Mouse (Mus musculus) embryo, embryonic 11.5 days (tissue): ENCODE data around the gene Ube2s.

Source experiments
- DNase-seq: peaks from one replicate; pipeline ENCODE4 v3.0.0-alpha.2; 2012; ENCODE audit warnings: low read depth, low spot score

Ube2s gene

GRCm38 (mm10) chr7:4777851-4778637 lies 34.3 kb downstream of the Ube2s start:
- no peak for DNase-seq

- peak; percentile 59 for DNase-seq
Observed at GRCm38 (mm10) chr7:4776861-4777830, 35.2 kb downstream of the Ube2s start.

GRCm38 (mm10) chr7:4776131-4776530 lies 36.3 kb downstream of the Ube2s start:
- DNase-seq = no peak

DNA sequence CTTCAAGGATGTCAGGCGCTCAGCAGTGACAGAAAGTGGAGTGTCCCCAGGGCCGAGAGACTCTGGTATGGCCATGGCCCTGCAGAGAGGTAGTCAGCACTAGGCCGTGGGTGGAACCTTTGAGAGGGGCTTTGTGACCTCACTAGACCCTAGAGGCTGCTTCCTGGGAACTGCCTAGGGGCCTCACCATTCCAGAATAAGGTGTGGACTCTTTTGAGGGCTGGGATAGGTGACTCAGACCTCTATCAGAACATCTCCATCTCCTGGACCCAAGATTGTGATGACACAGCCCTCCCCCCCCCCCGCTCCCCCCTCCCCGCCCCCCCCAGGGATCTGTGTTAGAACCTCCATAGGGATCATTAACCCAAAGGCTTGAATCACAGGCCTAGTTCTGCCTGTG lies 41.2 kb downstream of the Ube2s start, which contains the start of gene Fam71e2:
Gene Fam71e2 (minus strand): TSS at position 101 of the 400 bp plus-strand sequence.
- DNase-seq = no peak

DNA sequence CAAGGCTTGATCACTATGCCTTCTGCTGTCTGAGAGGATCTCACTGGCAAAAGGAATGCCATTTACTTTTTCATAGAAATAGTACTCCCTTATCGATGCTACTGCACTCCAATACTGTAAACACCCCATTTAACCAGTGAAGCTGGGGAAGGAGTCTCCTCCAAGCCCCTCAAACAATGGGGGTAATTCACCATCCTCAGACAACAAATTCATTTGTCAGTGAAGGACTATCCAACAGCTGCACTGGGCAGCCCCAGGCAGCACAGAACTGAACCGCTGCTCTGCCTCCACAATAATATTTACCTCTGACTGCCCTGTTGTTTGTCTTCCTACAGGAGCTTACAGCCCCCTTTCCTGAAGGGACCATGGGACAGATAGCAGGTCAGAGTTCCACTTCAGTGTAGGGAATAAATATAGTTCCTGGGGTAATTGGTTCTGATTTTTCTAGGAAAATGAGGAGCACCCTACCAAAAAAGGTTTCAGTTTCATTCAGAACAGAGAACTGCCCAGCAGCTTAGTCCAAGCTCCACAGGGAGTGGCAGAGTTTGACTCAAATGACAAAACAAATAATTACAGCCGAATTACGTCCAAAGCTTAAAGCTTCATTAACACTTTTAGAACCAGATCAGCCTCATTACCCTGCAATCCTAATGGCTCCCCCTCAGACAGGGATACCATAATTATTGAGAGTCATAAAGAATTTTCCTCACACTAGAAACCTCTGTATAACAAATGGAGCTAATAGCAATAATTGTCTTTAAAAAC lies 47.3 kb downstream of the Ube2s start:
- DNase-seq = no peak

DNA sequence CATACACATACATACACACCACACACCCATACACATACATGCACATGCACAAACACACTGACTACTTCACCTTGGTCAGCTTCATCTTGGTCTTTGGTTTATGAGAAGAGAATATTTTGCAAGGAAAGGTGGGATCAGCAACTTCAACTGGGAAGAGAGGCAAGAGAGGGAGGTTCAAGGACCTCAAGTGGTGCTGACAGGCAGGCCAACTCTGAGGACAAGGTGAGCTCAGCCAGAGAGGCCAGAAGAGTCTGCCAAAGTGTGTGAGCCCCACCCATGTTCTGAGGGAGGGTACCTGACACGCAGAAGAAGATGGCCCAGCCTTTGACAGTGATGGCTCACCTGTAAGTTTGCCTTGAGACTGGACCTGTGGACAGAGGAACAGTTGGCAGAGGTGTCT lies 52.7 kb downstream of the Ube2s start:
- DNase-seq = no peak

GRCm38 (mm10) chr7:4752821-4753570 lies 59.4 kb downstream of the Ube2s start, which contains the start of gene Cox6b2:
Gene Cox6b2 (minus strand): TSS chr7:4753094.
- DNase-seq = peak; percentile 82

- DNase-seq = no peak
Observed at GRCm38 (mm10) chr7:4751971-4752820, 60.2 kb downstream of the Ube2s start.

DNA sequence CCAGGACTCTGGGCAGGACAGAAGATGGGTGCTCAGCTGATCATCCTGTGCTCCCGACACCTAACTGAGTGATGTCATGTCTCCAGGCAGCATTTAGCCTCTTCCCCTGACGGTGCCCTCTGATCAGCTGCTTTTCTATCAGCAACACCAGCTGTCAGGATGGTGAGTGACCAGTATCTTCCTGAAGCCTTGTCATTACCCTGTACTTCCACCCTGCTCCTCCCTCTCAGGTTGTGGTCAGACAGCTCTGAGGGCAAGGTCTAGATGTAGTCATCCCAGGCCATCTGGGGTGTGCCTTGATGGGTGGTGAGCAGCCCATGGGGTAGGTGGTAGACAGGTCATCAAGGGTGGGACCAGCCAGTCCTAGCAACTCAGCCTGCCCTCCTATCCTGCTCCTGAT lies 63.2 kb downstream of the Ube2s start:
- DNase-seq = no peak

GRCm38 (mm10) chr7:4748321-4748720 lies 64.1 kb downstream of the Ube2s start:
- DNase-seq = no peak

DNA sequence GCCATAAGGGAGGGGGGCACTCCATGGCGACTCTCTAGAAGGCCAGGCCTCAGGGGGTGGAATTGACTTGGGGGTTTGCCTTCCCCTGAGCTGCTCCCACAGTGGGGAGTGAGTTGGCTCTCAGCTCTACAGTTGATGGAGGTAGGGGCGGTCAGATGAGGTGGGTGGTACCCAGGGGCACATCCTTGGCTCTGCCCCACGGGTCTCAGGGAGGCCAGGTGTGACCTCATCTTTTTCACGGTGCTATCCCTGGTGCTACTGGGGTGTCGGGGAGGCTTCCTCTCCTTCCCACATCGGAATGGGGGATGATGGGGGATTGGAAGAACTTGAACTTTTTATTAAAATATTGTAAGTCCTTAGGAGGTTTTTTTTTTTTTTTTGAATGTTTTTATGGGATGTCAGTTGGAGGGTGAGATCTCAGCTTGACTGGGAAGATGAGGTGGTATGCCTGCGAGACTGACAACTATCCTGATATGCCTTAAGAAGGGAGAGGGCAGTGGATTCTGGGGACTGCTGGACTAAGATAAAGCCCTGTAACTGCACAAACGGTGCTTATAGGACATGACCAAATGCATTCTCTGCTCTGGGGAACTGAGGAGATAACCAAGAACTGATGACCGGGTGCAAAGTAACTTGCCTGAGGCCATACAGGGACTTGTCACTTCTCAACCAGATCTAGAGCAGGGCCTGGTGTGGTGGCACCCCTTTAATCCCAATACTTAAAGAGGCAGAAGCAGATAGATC lies 65.1 kb downstream of the Ube2s start:
- DNase-seq = no peak

- no peak for DNase-seq
Observed at GRCm38 (mm10) chr7:4746326-4746980, 65.9 kb downstream of the Ube2s start.

DNA sequence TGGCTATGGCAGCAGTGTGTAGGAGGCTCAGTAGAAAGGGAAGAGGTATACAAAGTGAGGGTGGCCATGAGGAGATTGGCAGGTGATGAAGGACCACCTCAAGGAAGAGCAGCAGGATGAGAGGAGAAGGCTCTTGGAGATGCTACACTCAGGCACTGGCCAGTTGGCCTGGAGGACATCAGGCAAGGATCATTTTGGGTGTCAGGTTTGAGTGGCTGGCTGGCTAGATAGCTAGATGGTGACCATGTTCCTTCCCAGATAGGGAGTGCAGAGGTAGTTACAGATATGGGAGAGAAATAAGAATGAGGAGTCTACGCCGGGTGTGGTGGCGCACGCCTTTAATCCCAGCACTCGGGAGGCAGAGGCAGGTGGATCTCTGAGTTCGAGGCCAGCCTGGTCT lies 67.5 kb downstream of the Ube2s start:
- DNase-seq = no peak
